Mouse (Mus musculus) kidney, adult 9 months (tissue): ENCODE results near the gene Igdcc3.
A peak's percentile ranks its signal among the peaks of the same experiment; 100 is the strongest.

ENCODE experiments used
- DNase-seq: peaks from one replicate; pipeline ENCODE4 v3.0.0; 2022

Igdcc3 gene

GRCm38 (mm10) chr9:65177912-65178311 is 36.9 kb downstream of the Igdcc3 start:
- DNase-seq: no peak

GRCm38 (mm10) chr9:65178336-65179213 is 37.6 kb downstream of the Igdcc3 start:
- no peak for DNase-seq

GRCm38 (mm10) chr9:65179817-65180624 is 39.0 kb downstream of the Igdcc3 start:
- no peak for DNase-seq

- DNase-seq: peak; percentile 94
Measured at GRCm38 (mm10) chr9:65188599-65188998, 47.6 kb downstream of the Igdcc3 start.

- DNase-seq: no peak
Measured at GRCm38 (mm10) chr9:65190306-65190705, 49.3 kb downstream of the Igdcc3 start.

GRCm38 (mm10) chr9:65191389-65191754 is 50.4 kb downstream of the Igdcc3 start:
- DNase-seq: peak; percentile 55

- peak; percentile 40 for DNase-seq
Measured at GRCm38 (mm10) chr9:65191755-65192469, 50.9 kb downstream of the Igdcc3 start.

GRCm38 (mm10) chr9:65193214-65193613 is 52.2 kb downstream of the Igdcc3 start:
- DNase-seq: no peak

- DNase-seq: no peak
Measured at GRCm38 (mm10) chr9:65195053-65195452, 54.1 kb downstream of the Igdcc3 start, which contains the start of gene Parp16. Parp16 (plus strand) TSS chr9:65195353.

GRCm38 (mm10) chr9:65195621-65195981 is 54.6 kb downstream of the Igdcc3 start:
- DNase-seq: peak; percentile 64

- no peak for DNase-seq
Measured at GRCm38 (mm10) chr9:65195982-65196737, 55.2 kb downstream of the Igdcc3 start.

- DNase-seq: peak; percentile 98
Measured at GRCm38 (mm10) chr9:65196738-65197569, 56.0 kb downstream of the Igdcc3 start.

GRCm38 (mm10) chr9:65197826-65198225 is 56.8 kb downstream of the Igdcc3 start:
- DNase-seq: no peak

- no peak for DNase-seq
Measured at GRCm38 (mm10) chr9:65199723-65200122, 58.7 kb downstream of the Igdcc3 start.

GRCm38 (mm10) chr9:65200606-65201005 is 59.6 kb downstream of the Igdcc3 start:
- DNase-seq: no peak

- DNase-seq: no peak
Measured at GRCm38 (mm10) chr9:65201021-65201380, 60.0 kb downstream of the Igdcc3 start.

- peak; percentile 94 for DNase-seq
Measured at GRCm38 (mm10) chr9:65201381-65202164, 60.6 kb downstream of the Igdcc3 start.

GRCm38 (mm10) chr9:65202165-65202754 is 61.3 kb downstream of the Igdcc3 start:
- DNase-seq: no peak

- peak; percentile 50 for DNase-seq
Measured at GRCm38 (mm10) chr9:65205049-65205815, 64.2 kb downstream of the Igdcc3 start.
